Mouse (Mus musculus) heart, embryonic 14.5 days (tissue): ENCODE results near the gene Ezh1. TPM values are rescaled to one million over a fixed set of nuclear protein-coding genes. Genes with fewer than 3 reads are reported as not detected.

Experiments
- ATAC-seq: fragments of 200-750 bp; cut with Nextera tagmentation; 2 replicates; pipeline ENCODE4 v1.8.0; 2017; ENCODE audit warnings: low read depth, moderate TSS enrichment; ENCODE audit not compliant: insufficient number of reproducible peaks, insufficient read depth, low FRiP score
- H3K27ac ChIP-seq, 2 experiments: fragments of 200-500 bp in 1 of 2; fragments of 300-500 bp in 1 of 2; sonication (generic) in 1 of 2; replicated peaks in 1 of 2; 2 replicates each; pipeline ENCODE4 v1.5.1; 2012 to 2014; ENCODE audit warnings: low read depth in 2 of 2, low read length in 2 of 2, control low read depth in 1 of 2, mild to moderate bottlenecking in 1 of 2, mixed read lengths in 1 of 2; ENCODE audit not compliant: control insufficient read depth in 1 of 2, insufficient read depth in 1 of 2
- H3K27me3 ChIP-seq: fragments of 300-500 bp; sonication (generic); 2 replicates; pipeline ENCODE4 v1.6.1; 2014; ENCODE audit warnings: mild to moderate bottlenecking, low read length, control low read depth; ENCODE audit not compliant: control insufficient read depth, insufficient read depth
- H3K36me3 ChIP-seq: fragments of 300-500 bp; sonication (generic); 2 replicates; pipeline ENCODE4 v1.6.1; 2014; ENCODE audit warnings: mild to moderate bottlenecking, control low read depth, low read length, mixed read lengths; ENCODE audit not compliant: control insufficient read depth, insufficient read depth
- H3K4me1 ChIP-seq, 2 experiments: fragments of 200-500 bp in 1 of 2; fragments of 300-500 bp in 1 of 2; sonication (generic) in 1 of 2; 2 replicates each; pipeline ENCODE4 v1.6.1; 2012 to 2014; ENCODE audit warnings: low read length in 2 of 2, control low read depth in 1 of 2, mixed read lengths in 1 of 2; ENCODE audit not compliant: control insufficient read depth in 2 of 2, insufficient read depth in 2 of 2
- H3K4me2 ChIP-seq: fragments of 300-500 bp; sonication (generic); 2 replicates; pipeline ENCODE4 v1.6.1; 2014; ENCODE audit warnings: mild to moderate bottlenecking, low read length
- H3K4me3 ChIP-seq, 2 experiments: fragments of 200-500 bp in 1 of 2; fragments of 300-500 bp in 1 of 2; sonication (generic) in 1 of 2; 2 replicates each; pipeline ENCODE4 v1.5.1; 2012 to 2014; ENCODE audit warnings: low read length in 2 of 2, mild to moderate bottlenecking in 2 of 2, control low read depth in 1 of 2, low read depth in 1 of 2, moderate library complexity in 1 of 2; ENCODE audit not compliant: control insufficient read depth in 1 of 2, insufficient read depth in 1 of 2
- H3K9ac ChIP-seq: fragments of 300-500 bp; sonication (generic); 2 replicates; pipeline ENCODE4 v1.6.1; 2014; ENCODE audit warnings: mild to moderate bottlenecking, low read length
- H3K9me3 ChIP-seq: fragments of 300-500 bp; sonication (generic); 2 replicates; pipeline ENCODE4 v1.6.1; 2016; ENCODE audit warnings: low read length, control low read depth; ENCODE audit not compliant: control insufficient read depth
- WGBS: fragments of 180-500 bp; shearing (Covaris S2); extraction: QIAGEN DNeasy Blood & Tissue Kit; methylation state at CpG from one replicate; pipeline ENCODE4 v1.1.7; 2014; 5-methylcytosine and 5-hydroxymethylcytosine counted together
- polyA plus RNA-seq: library from polyadenylated mRNA; unstranded; fragments of >200 nt; fragmentation: Nextera tagmentation; extraction: Ambion mirVana; gene quantifications from 2 replicates; pipeline ENCODE4 v1.2.1, GENCODE M21; 2014

Gene Ezh1
- polyA plus RNA-seq, 1 experiment from 2014 or later = 13.6 TPM

- ATAC-seq = peak; percentile 64
- peak within 1 kb of the TSS; percentile 92 for H3K9ac ChIP-seq
- no peaks in the 10 kb centered on the region for H3K27me3 ChIP-seq
- no peaks in the 10 kb centered on the region for H3K9me3 ChIP-seq
- WGBS = under 1% methylated on average over 40 of the region's 40 CpGs
- peaks cover 16% of the 10 kb centered on the region for H3K36me3 ChIP-seq
- peak within 1 kb of the TSS; percentile 77 to 90 for H3K4me3 ChIP-seq
- peak within 1 kb of the TSS; percentile 88 to 90 for H3K27ac ChIP-seq
- H3K4me2 ChIP-seq = peak within 1 kb of the TSS; percentile 77
- peaks cover 8 to 33% of the 10 kb centered on the region in 2 experiments for H3K4me1 ChIP-seq
These were observed 27.5 kb upstream of the Ezh1 start, which contains the start of gene Vps25 for GRCm38 (mm10) chr11:101253613-101254389. Gene Vps25, plus strand, starts transcription at chr11:101253707.

- Histone ChIP-seq H3K4me2 (peak overlapping the region; percentile 77), H3K27me3 (peaks cover under 1% of the 10 kb centered on the region; the same call in 1 of the 2 replicates), H3K9me3 (no peaks in the 10 kb centered on the region), H3K9ac (peak overlapping the region; percentile 92), H3K27ac (peak overlapping the region; percentile 84 to 90), H3K4me1 (peaks cover 6 to 25% of the 10 kb centered on the region in 2 experiments), H3K4me3 (peak overlapping the region; percentile 77 to 90), H3K36me3 (peaks cover 7% of the 10 kb centered on the region)
- ATAC-seq = no peak
- WGBS = 11% methylated on average over 7 of the region's 7 CpGs
These were observed 26.7 kb upstream of the Ezh1 start for GRCm38 (mm10) chr11:101252941-101253340.

- 0 out of 2 replicates have a peak, but pooled peaks cover 5% of the 10 kb centered on the region for H3K36me3 ChIP-seq
- WGBS = 69% methylated on average over 2 of the region's 2 CpGs
- no peak for ATAC-seq
These were observed 24.8 kb upstream of the Ezh1 start for GRCm38 (mm10) chr11:101251031-101251430.

GRCm38 (mm10) chr11:101248258-101248994 is 22.2 kb upstream of the Ezh1 start:
- WGBS = 28% methylated on average over 14 of the region's 14 CpGs
- ATAC-seq = 0 out of 2 replicates have a peak, but pooled peaks have one; percentile 49
- Histone ChIP-seq H3K9me3 (no peaks in the 10 kb centered on the region), H3K4me3 (peak overlapping the region in 1 of 2 experiments; percentile 60; a peak in 2 of 4 replicates), H3K27me3 (peaks cover 29% of the 10 kb centered on the region), H3K36me3 (0 out of 2 replicates have a peak, but pooled peaks cover 5% of the 10 kb centered on the region), H3K27ac (peak overlapping the region; percentile 90 to 92), H3K4me2 (peak overlapping the region; percentile 78), H3K4me1 (peaks cover 0 to 14% of the 10 kb centered on the region in 2 experiments; a peak in 3 of 4 replicates), H3K9ac (peak overlapping the region; percentile 87; the same call in 1 of the 2 replicates)

More at GRCm38 (mm10) chr11:101251031-101251430, 24.8 kb upstream of the Ezh1 start:
- peaks cover 19% of the 10 kb centered on the region for H3K27me3 ChIP-seq
- H3K4me1 ChIP-seq = peaks cover 2 to 23% of the 10 kb centered on the region in 2 experiments
- H3K4me3 ChIP-seq = no peak overlapping the region
- H3K27ac ChIP-seq = no peak overlapping the region
- H3K9me3 ChIP-seq = no peaks in the 10 kb centered on the region
- H3K4me2 ChIP-seq = no peak overlapping the region
- H3K9ac ChIP-seq = no peak overlapping the region

GRCm38 (mm10) chr11:101247521-101248030 is 21.3 kb upstream of the Ezh1 start:
- 72% methylated on average over 6 of the region's 6 CpGs for WGBS
- Histone ChIP-seq H3K4me2 (peak overlapping the region; percentile 78), H3K27ac (peak overlapping the region; percentile 90 to 92), H3K4me1 (peaks cover 0 to 14% of the 10 kb centered on the region in 2 experiments; a peak in 2 of 4 replicates), H3K36me3 (0 out of 2 replicates have a peak, but pooled peaks cover 5% of the 10 kb centered on the region), H3K4me3 (peak overlapping the region; percentile 60 to 82), H3K27me3 (peaks cover 29% of the 10 kb centered on the region), H3K9ac (peak overlapping the region; percentile 87), H3K9me3 (no peaks in the 10 kb centered on the region)
- no peak for ATAC-seq

- peak overlapping the region; percentile 87 for H3K9ac ChIP-seq
- 3% methylated on average over 7 of the region's 7 CpGs for WGBS
- peak overlapping the region; percentile 90 to 92 for H3K27ac ChIP-seq
- peak overlapping the region; percentile 78 for H3K4me2 ChIP-seq
- H3K27me3 ChIP-seq = peaks cover 29% of the 10 kb centered on the region
- no peaks in the 10 kb centered on the region for H3K9me3 ChIP-seq
- peaks cover 0 to 14% of the 10 kb centered on the region in 2 experiments; a peak in 2 of 4 replicates for H3K4me1 ChIP-seq
- H3K4me3 ChIP-seq = peak overlapping the region; percentile 60 to 82
- 0 out of 2 replicates have a peak, but pooled peaks have one; percentile 26 for ATAC-seq
- H3K36me3 ChIP-seq = 0 out of 2 replicates have a peak, but pooled peaks cover 5% of the 10 kb centered on the region
These were observed 20.4 kb upstream of the Ezh1 start for GRCm38 (mm10) chr11:101246702-101247012.
